Mouse (Mus musculus) heart, adult 2 months (tissue): ENCODE results near the gene Nfia.

Experiments
- CTCF ChIP-seq: fragments of 200-600 bp; IDR thresholded peaks from 2 replicates; pipeline ENCODE4 v1.8.1; 2022; ENCODE audit warnings: antibody characterized with exemption, mild to moderate bottlenecking, moderate library complexity
- EP300 ChIP-seq: fragments of 200-500 bp; IDR thresholded peaks from 2 replicates; pipeline ENCODE4 v1.6.1; 2011; ENCODE audit warnings: low read depth, low read length, control low read depth; ENCODE audit not compliant: insufficient read depth
- POLR2A ChIP-seq: fragments of 200-500 bp; IDR thresholded peaks from 2 replicates; pipeline ENCODE4 v1.6.1; 2011; ENCODE audit warnings: mild to moderate bottlenecking, low read depth, low read length, control low read depth; ENCODE audit not compliant: insufficient read depth

DNA sequence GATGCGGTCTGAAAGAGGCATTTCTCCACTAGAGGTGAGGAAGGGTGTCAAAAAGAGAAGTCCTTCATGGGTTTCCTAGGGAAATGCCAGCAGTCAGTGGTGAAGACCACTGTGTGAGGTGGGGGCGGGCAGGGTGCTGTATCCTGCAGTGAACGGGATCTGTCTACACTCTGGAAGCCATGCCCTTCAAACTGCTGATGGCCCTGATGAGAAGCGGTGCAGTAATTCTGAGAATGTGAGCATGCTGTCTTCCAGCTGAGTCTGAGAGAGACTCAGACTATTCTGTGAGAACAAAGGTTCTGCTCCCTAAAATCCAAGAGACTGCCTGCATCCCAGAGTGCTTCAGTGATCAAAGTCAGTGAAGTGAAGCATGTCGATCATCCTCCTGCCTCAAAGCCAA is 216.2 kb downstream of the Nfia start:
- TF ChIP-seq CTCF (no peak), EP300 (no peak), POLR2A (no peak)
